Mouse (Mus musculus) thymus, adult 2 months (tissue): Measurements from ENCODE around the gene Ezr.

ENCODE experiments used
- CTCF ChIP-seq: fragments of 200-500 bp; IDR thresholded peaks from 2 replicates; pipeline ENCODE4 v1.5.1; 2012; ENCODE audit warnings: mild to moderate bottlenecking, control low read depth, low read length, moderate library complexity, borderline replicate concordance; ENCODE audit not compliant: control insufficient read depth, poor library complexity, insufficient read depth; ENCODE audit errors: extremely low read depth
- POLR2A ChIP-seq: fragments of 200-500 bp; IDR thresholded peaks from 2 replicates; pipeline ENCODE4 v1.6.1; 2012; ENCODE audit warnings: mild to moderate bottlenecking, low read length, control low read depth, moderate library complexity; ENCODE audit not compliant: control insufficient read depth, poor library complexity, insufficient read depth; ENCODE audit errors: extremely low read depth

GRCm38 (mm10) chr17:6798392-6799061 is 15.9 kb upstream of the Ezr start:
- TF ChIP-seq CTCF = no peak
- TF ChIP-seq POLR2A = no peak
